Mouse (Mus musculus): ENCODE measurements around the gene Iyd.

DNA sequence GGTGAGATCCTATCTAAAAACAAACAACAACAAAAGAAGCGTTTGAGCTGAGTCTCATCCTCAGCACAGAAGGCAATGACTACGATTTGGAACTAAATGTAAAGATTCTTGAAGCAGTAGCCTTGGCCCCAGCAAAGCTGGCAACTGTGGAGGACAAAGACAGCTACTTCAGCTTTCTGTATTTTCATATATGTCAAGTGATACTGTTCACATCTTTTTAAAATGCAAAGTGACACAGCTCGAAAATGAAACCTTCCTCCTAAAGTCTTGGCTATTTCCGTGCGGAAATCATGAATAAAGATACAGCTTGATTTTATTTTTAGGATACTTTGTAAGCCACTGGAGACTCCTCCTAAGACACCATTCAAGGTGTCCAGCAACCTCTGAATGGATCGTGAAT, 26.1 kb upstream of the Iyd start:
- TF ChIP-seq POLR2A (IDR thresholded peaks at IDR 0.05; ENCODE audit: control insufficient read depth, extremely low read depth, insufficient read depth, low read length, poor library complexity) (no peak), CTCF (IDR thresholded peaks at IDR 0.05; ENCODE audit: borderline replicate concordance, control insufficient read depth, extremely low read depth, insufficient read depth, low read length, poor library complexity) (no peak)
